Mouse (Mus musculus): ENCODE data around the gene Nell2. TPM values are rescaled to one million over a fixed set of nuclear protein-coding genes. Genes with fewer than 3 reads are reported as not detected.

The Nell2 gene
- not detected for polyA plus RNA-seq (2014; fragmentation: Illumina TruSeq; extraction: RNeasy Lipid Tissue Mini Kit (QIAGEN cat#74804); ENCODE audit: insufficient read depth, low read depth, low replicate concordance)

GRCm38 (mm10) chr15:95527948-95528861 lies at the start of gene Nell2:
Nell2 (minus strand) TSS chr15:95528559.

Other genes starting within 250 kb of the Nell2 start
- gene Dbx2, start 127.4 kb upstream of the Nell2 start, polyA plus RNA-seq (2014; fragmentation: Illumina TruSeq; extraction: RNeasy Lipid Tissue Mini Kit (QIAGEN cat#74804); ENCODE audit: insufficient read depth, low read depth, low replicate concordance) = not detected